Mouse (Mus musculus): ENCODE results near the gene Klhdc3. TPM values are rescaled to one million over a fixed set of nuclear protein-coding genes. Genes with fewer than 3 reads are reported as not detected.
A peak's percentile ranks its signal among the peaks of the same experiment; 100 is the strongest.

The Klhdc3 gene
- total and polyA plus RNA-seq, 2 experiments from 2014 or later, result 117 to 175 TPM

DNA sequence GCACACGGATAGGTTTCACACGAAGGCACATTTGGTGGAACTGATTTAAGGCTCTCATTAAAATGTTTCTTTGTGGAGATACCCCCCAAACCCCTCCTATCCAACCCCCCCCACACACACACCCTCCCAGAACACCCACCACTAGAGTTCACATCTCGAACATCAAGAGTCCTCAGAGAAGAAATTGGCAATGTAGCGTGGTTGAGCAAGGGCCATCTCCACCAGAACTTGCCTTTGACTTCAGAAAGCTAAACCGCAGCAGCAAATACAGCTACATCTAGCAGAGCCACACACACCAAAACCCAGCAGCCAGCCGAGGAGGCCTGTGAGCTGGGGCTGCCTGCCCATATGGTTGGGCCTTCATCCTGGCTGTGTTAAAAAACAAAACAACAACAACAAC is 53.3 kb downstream of the Klhdc3 start:
- Histone ChIP-seq H3K36me3 (replicated peaks; ENCODE audit: control insufficient read depth, insufficient read depth, low read length) (peaks cover 10% of the 10 kb centered on the region; the same call in 1 of the 2 replicates), H3K9ac (replicated peaks; ENCODE audit: low read depth, low read length) (no peak overlapping the region), H3K4me1 (ENCODE audit: control insufficient read depth, insufficient read depth) (peaks cover 35% of the 10 kb centered on the region), H3K27ac (ENCODE audit: low read depth) (peak overlapping the region; percentile 22; the same call in 1 of the 2 replicates), H3K4me3 (ENCODE audit: low read depth, low read length) (0 out of 2 replicates have a peak overlapping the region, but pooled peaks have one; percentile 81), H3K9me3 (replicated peaks; ENCODE audit: control insufficient read depth, low read length) (no peaks in the 10 kb centered on the region), H3K27me3 (ENCODE audit: control insufficient read depth, insufficient read depth, low read length) (no peaks in the 10 kb centered on the region), H3K4me2 (ENCODE audit: low read depth, low read length) (peak overlapping the region; percentile 76)
- DNase-seq (ENCODE audit: low spot score) (no peak), ATAC-seq (ENCODE audit: insufficient read depth, low read depth) (no peak)
- WGBS, result 64% methylated on average over 6 of the region's 6 CpGs
- no peak for TF ChIP-seq CTCF (IDR thresholded peaks at IDR 0.05; ENCODE audit: low read depth)
- TF ChIP-seq EP300 (IDR thresholded peaks at IDR 0.05; ENCODE audit: low read depth), result no peak

DNA sequence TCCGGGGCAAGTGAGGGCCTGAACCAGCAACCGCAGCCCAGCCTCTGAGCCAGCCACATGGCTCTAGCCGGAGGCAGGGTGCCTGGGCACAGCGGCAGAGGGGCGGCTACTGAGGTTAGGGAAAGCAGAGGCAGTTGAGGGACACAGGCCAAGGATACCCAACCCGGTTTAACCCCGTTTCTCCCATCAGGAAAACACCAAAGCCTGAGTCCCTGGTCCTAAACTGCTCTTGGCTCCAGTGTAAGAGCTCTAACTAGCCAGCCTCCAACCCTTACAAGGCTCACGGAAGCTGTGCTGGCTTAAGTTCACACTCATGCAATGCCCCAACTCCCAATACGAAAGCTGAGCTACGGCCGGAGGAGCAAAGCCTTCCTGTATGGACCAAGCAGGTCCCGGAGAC is 56.1 kb downstream of the Klhdc3 start:
- H3K27me3 ChIP-seq (ENCODE audit: control insufficient read depth, insufficient read depth, low read length), result no peaks in the 10 kb centered on the region
- peak overlapping the region; percentile 30; the same call in 1 of the 2 replicates for H3K4me2 ChIP-seq (ENCODE audit: low read depth, low read length)
- no peaks in the 10 kb centered on the region for H3K9me3 ChIP-seq (replicated peaks; ENCODE audit: control insufficient read depth, low read length)
- no peak for ATAC-seq (ENCODE audit: insufficient read depth, low read depth)
- H3K4me3 ChIP-seq (ENCODE audit: low read depth, low read length), result no peak overlapping the region
- no peak for DNase-seq (ENCODE audit: low spot score)
- H3K36me3 ChIP-seq (replicated peaks; ENCODE audit: control insufficient read depth, insufficient read depth, low read length), result no peaks in the 10 kb centered on the region
- 0 out of 2 replicates have a peak overlapping the region, but pooled peaks have one; percentile 26 for H3K9ac ChIP-seq (replicated peaks; ENCODE audit: low read depth, low read length)
- peak overlapping the region; percentile 74 for H3K27ac ChIP-seq (ENCODE audit: low read depth)
- WGBS, result 56% methylated on average over 12 of the region's 12 CpGs
- no peak for TF ChIP-seq EP300 (IDR thresholded peaks at IDR 0.05; ENCODE audit: low read depth)
- no peak for TF ChIP-seq CTCF (IDR thresholded peaks at IDR 0.05; ENCODE audit: low read depth)
- peaks cover 50% of the 10 kb centered on the region for H3K4me1 ChIP-seq (ENCODE audit: control insufficient read depth, insufficient read depth)

Other genes starting within 250 kb of the Klhdc3 start
- not detected in 2 replicates for gene Slc22a7, start 242.5 kb downstream of the Klhdc3 start, total RNA-seq (2014; rRNA removed; ENCODE audit: low replicate concordance)
- gene Slc22a7, start 242.5 kb downstream of the Klhdc3 start, polyA plus RNA-seq (2015; fragmentation: Nextera tagmentation; extraction: Ambion mirVana), result not detected in 2 replicates
- 0.31 and 0.80 TPM in 2 replicates for gene Ttbk1, start 193.2 kb downstream of the Klhdc3 start, total RNA-seq (2014; rRNA removed; ENCODE audit: low replicate concordance)
- gene Ttbk1, start 193.2 kb downstream of the Klhdc3 start, polyA plus RNA-seq (2015; fragmentation: Nextera tagmentation; extraction: Ambion mirVana), result 0.04 TPM in 2 replicates
- 7.0 and 16.0 TPM in 2 replicates for gene Dnph1, start 184.2 kb downstream of the Klhdc3 start, total RNA-seq (2014; rRNA removed; ENCODE audit: low replicate concordance)
- 9.1 and 10.0 TPM in 2 replicates for gene Dnph1, start 184.2 kb downstream of the Klhdc3 start, polyA plus RNA-seq (2015; fragmentation: Nextera tagmentation; extraction: Ambion mirVana)
- 12.7 and 20.3 TPM in 2 replicates for gene Cul9, start 134.5 kb downstream of the Klhdc3 start, total RNA-seq (2014; rRNA removed; ENCODE audit: low replicate concordance)
- gene Cul9, start 134.5 kb downstream of the Klhdc3 start, polyA plus RNA-seq (2015; fragmentation: Nextera tagmentation; extraction: Ambion mirVana), result 4.9 and 6.1 TPM in 2 replicates
- gene Srf, start 124.7 kb downstream of the Klhdc3 start, total RNA-seq (2014; rRNA removed; ENCODE audit: low replicate concordance), result 192 and 271 TPM in 2 replicates
- 6.4 and 8.8 TPM in 2 replicates for gene Srf, start 124.7 kb downstream of the Klhdc3 start, polyA plus RNA-seq (2015; fragmentation: Nextera tagmentation; extraction: Ambion mirVana)
- gene Ptk7, start 51.4 kb downstream of the Klhdc3 start, total RNA-seq (2014; rRNA removed; ENCODE audit: low replicate concordance), result 57.9 and 70.4 TPM in 2 replicates
- gene Ptk7, start 51.4 kb downstream of the Klhdc3 start, polyA plus RNA-seq (2015; fragmentation: Nextera tagmentation; extraction: Ambion mirVana), result 16.9 and 17.2 TPM in 2 replicates
- gene Klc4, start 34.9 kb downstream of the Klhdc3 start, total RNA-seq (2014; rRNA removed; ENCODE audit: low replicate concordance), result 26.2 and 29.0 TPM in 2 replicates
- 25.1 and 28.8 TPM in 2 replicates for gene Klc4, start 34.9 kb downstream of the Klhdc3 start, polyA plus RNA-seq (2015; fragmentation: Nextera tagmentation; extraction: Ambion mirVana)
- 96.7 and 116 TPM in 2 replicates for gene Mrpl2, start 34.7 kb downstream of the Klhdc3 start, total RNA-seq (2014; rRNA removed; ENCODE audit: low replicate concordance)
- 152 and 158 TPM in 2 replicates for gene Mrpl2, start 34.7 kb downstream of the Klhdc3 start, polyA plus RNA-seq (2015; fragmentation: Nextera tagmentation; extraction: Ambion mirVana)
- 92.7 and 95.5 TPM in 2 replicates for gene Cul7, start 30.6 kb downstream of the Klhdc3 start, total RNA-seq (2014; rRNA removed; ENCODE audit: low replicate concordance)
- gene Cul7, start 30.6 kb downstream of the Klhdc3 start, polyA plus RNA-seq (2015; fragmentation: Nextera tagmentation; extraction: Ambion mirVana), result 18.6 and 20.6 TPM in 2 replicates
- 15.5 and 18.8 TPM in 2 replicates for gene Rrp36, start 6.6 kb downstream of the Klhdc3 start, total RNA-seq (2014; rRNA removed; ENCODE audit: low replicate concordance)
- 26.6 and 29.7 TPM in 2 replicates for gene Rrp36, start 6.6 kb downstream of the Klhdc3 start, polyA plus RNA-seq (2015; fragmentation: Nextera tagmentation; extraction: Ambion mirVana)
- 40.2 and 44.0 TPM in 2 replicates for gene Mea1, start 2.1 kb downstream of the Klhdc3 start, total RNA-seq (2014; rRNA removed; ENCODE audit: low replicate concordance)
- gene Mea1, start 2.1 kb downstream of the Klhdc3 start, polyA plus RNA-seq (2015; fragmentation: Nextera tagmentation; extraction: Ambion mirVana), result 101 and 114 TPM in 2 replicates
- 46.3 and 46.6 TPM in 2 replicates for gene Ppp2r5d, start 24.2 kb upstream of the Klhdc3 start, total RNA-seq (2014; rRNA removed; ENCODE audit: low replicate concordance)
- 25.2 and 27.1 TPM in 2 replicates for gene Ppp2r5d, start 24.2 kb upstream of the Klhdc3 start, polyA plus RNA-seq (2015; fragmentation: Nextera tagmentation; extraction: Ambion mirVana)
- gene Pex6, start 30.5 kb upstream of the Klhdc3 start, total RNA-seq (2014; rRNA removed; ENCODE audit: low replicate concordance), result 22.2 and 22.7 TPM in 2 replicates
- gene Pex6, start 30.5 kb upstream of the Klhdc3 start, polyA plus RNA-seq (2015; fragmentation: Nextera tagmentation; extraction: Ambion mirVana), result 6.5 and 8.8 TPM in 2 replicates
- gene Gnmt, start 48.3 kb upstream of the Klhdc3 start, total RNA-seq (2014; rRNA removed; ENCODE audit: low replicate concordance), result 1.1 and 2.7 TPM in 2 replicates
- gene Gnmt, start 48.3 kb upstream of the Klhdc3 start, polyA plus RNA-seq (2015; fragmentation: Nextera tagmentation; extraction: Ambion mirVana), result 2.4 and 2.8 TPM in 2 replicates
- 37.9 and 44.5 TPM in 2 replicates for gene Cnpy3, start 71.3 kb upstream of the Klhdc3 start, total RNA-seq (2014; rRNA removed; ENCODE audit: low replicate concordance)
- 27.7 and 29.0 TPM in 2 replicates for gene Cnpy3, start 71.3 kb upstream of the Klhdc3 start, polyA plus RNA-seq (2015; fragmentation: Nextera tagmentation; extraction: Ambion mirVana)
- 0.27 TPM in 1 of 2 replicates, not detected in the other for gene Ptcra, start 82.8 kb upstream of the Klhdc3 start, total RNA-seq (2014; rRNA removed; ENCODE audit: low replicate concordance)
- not detected in 2 replicates for gene Ptcra, start 82.8 kb upstream of the Klhdc3 start, polyA plus RNA-seq (2015; fragmentation: Nextera tagmentation; extraction: Ambion mirVana)
- 75.6 and 80.4 TPM in 2 replicates for gene 2310039H08Rik, start 91.7 kb upstream of the Klhdc3 start, total RNA-seq (2014; rRNA removed; ENCODE audit: low replicate concordance)
- gene 2310039H08Rik, start 91.7 kb upstream of the Klhdc3 start, polyA plus RNA-seq (2015; fragmentation: Nextera tagmentation; extraction: Ambion mirVana), result 74.9 and 76.4 TPM in 2 replicates
- 34.6 and 44.3 TPM in 2 replicates for gene Rpl7l1, start 101.8 kb upstream of the Klhdc3 start, total RNA-seq (2014; rRNA removed; ENCODE audit: low replicate concordance)
- gene Rpl7l1, start 101.8 kb upstream of the Klhdc3 start, polyA plus RNA-seq (2015; fragmentation: Nextera tagmentation; extraction: Ambion mirVana), result 72.9 and 77.7 TPM in 2 replicates
- 3.6 and 17.2 TPM in 2 replicates for gene Bicral, start 177.6 kb upstream of the Klhdc3 start, total RNA-seq (2014; rRNA removed; ENCODE audit: low replicate concordance)
- 1.8 and 2.3 TPM in 2 replicates for gene Bicral, start 177.6 kb upstream of the Klhdc3 start, polyA plus RNA-seq (2015; fragmentation: Nextera tagmentation; extraction: Ambion mirVana)
- 37.8 and 44.8 TPM in 2 replicates for gene Tbcc, start 209.8 kb upstream of the Klhdc3 start, total RNA-seq (2014; rRNA removed; ENCODE audit: low replicate concordance)
- 43.6 and 43.7 TPM in 2 replicates for gene Tbcc, start 209.8 kb upstream of the Klhdc3 start, polyA plus RNA-seq (2015; fragmentation: Nextera tagmentation; extraction: Ambion mirVana)
- gene Prph2, start 229.5 kb upstream of the Klhdc3 start, total RNA-seq (2014; rRNA removed; ENCODE audit: low replicate concordance), result not detected in 2 replicates
- gene Prph2, start 229.5 kb upstream of the Klhdc3 start, polyA plus RNA-seq (2015; fragmentation: Nextera tagmentation; extraction: Ambion mirVana), result not detected in 2 replicates

All from heart, postnatal 0 days (tissue).